In the genomic region with DNA sequence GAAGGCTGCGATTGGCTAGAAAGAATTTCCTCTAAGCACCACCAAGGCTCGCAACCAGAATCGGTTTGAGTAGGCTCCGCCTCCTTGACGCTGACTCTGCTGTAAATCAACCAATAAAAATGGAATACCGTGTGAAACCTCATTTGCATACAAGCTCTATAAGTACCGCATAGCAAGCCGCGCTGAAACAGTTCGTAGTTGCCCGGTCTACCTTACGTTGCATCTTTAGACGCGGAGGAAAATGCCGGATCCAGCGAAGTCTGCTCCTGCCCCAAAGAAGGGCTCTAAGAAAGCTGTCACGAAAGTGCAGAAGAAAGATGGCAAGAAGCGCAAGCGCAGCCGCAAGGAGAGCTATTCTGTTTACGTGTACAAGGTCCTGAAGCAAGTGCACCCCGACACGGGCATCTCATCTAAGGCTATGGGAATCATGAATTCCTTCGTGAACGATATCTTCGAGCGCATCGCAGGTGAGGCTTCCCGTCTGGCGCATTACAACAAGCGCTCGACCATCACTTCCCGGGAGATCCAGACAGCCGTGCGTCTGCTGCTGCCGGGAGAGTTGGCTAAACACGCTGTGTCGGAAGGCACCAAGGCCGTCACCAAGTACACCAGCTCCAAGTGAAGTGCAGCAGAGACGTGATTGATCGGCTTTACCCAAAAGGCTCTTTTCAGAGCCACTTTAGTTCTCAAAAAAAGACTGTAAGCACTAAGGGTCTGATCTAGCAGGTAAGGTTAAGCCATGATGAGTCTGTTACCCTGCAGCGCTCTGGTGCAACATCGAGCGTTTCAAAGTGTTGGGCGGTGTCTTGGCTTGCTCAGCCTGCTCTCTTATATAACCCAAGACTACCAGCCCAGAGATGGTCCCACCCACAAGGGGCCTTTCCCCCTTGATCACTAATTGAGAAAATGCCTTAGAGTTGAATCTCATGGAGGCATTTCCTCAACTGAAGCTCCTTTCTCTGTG, we compare ENCODE assay signal across 8 mouse cellular contexts. TPM values are rescaled to one million over a fixed set of nuclear protein-coding genes. Genes with fewer than 3 reads are reported as not detected.
DNase-seq lines count a peak whose midpoint lies in the region; ATAC-seq and TF ChIP-seq lines count a peak whose summit lies in the region.

A gene (plus strand): TSS at position 242 of the 964 bp plus-strand sequence.

- peak; percentile 98 for ATAC-seq in hindbrain, postnatal 0 days
- ATAC-seq in megakaryocyte, adult 5-6 weeks (ENCODE audit: poor library complexity, severe bottlenecking) = peak; percentile 87

- peak within 1 kb of the TSS; percentile 70 for H3K4me2 ChIP-seq in hindbrain, postnatal 0 days (ENCODE audit: low read depth, low read length)

- no peaks in the 10 kb centered on the region for H3K9me3 ChIP-seq in hindbrain, postnatal 0 days (ENCODE audit: low read length)

- intact Hi-C loops in gastrocnemius, adult 2 months (cut with DNase I) = loop anchor here (10.0 kb wide), 1 partner anchor 235 kb away; no protein-coding TSS in a partner anchor
- intact Hi-C loops in left cerebral cortex, adult 2 months (cut with DNase I) = no loop called here

- DNase-seq in WW6 (ENCODE audit: low read depth, low spot score) = peak; percentile 93
- DNase-seq in cerebellum, postnatal 4 days (ENCODE audit: low spot score in 2 of 2) = peak; percentile 52 to 82
- DNase-seq in gastrocnemius, adult 2 months = peak; percentile 90
- peak; percentile 98 for DNase-seq in hindbrain, postnatal 0 days (ENCODE audit: low spot score)
- DNase-seq in left cerebral cortex, adult 2 months (ENCODE audit: extremely low spot score in 1 of 2, low spot score in 2 of 2) = peak; percentile 90
- DNase-seq in right cerebral cortex, adult 2 months (ENCODE audit: low spot score in 2 of 2) = peak; percentile 94 to 96
- peak; percentile 90 for DNase-seq in urinary bladder, postnatal 14 days (ENCODE audit: low spot score)

- peak within 1 kb of the TSS; percentile 95 for H3K27ac ChIP-seq in gastrocnemius, adult 2 months
- peak within 1 kb of the TSS; percentile 89 for H3K27ac ChIP-seq in hindbrain, postnatal 0 days
- peak within 1 kb of the TSS; percentile 93 for H3K27ac ChIP-seq in left cerebral cortex, adult 2 months

- peak within 1 kb of the TSS; percentile 75 for H3K4me3 ChIP-seq in gastrocnemius, adult 2 months
- H3K4me3 ChIP-seq in hindbrain, postnatal 0 days (ENCODE audit: low read length) = peak within 1 kb of the TSS; percentile 45
- H3K4me3 ChIP-seq in left cerebral cortex, adult 2 months = peak within 1 kb of the TSS; percentile 54

- WGBS in hindbrain, postnatal 0 days = under 1% methylated on average over 45 of the region's 45 CpGs

- H3K27me3 ChIP-seq in hindbrain, postnatal 0 days (ENCODE audit: insufficient read depth, low read length) = no peaks in the 10 kb centered on the region

- TF ChIP-seq CTCF in gastrocnemius, adult 2 months (IDR thresholded peaks at IDR 0.05) = no peak
- no peak for TF ChIP-seq CTCF in hindbrain, postnatal 0 days (IDR thresholded peaks at IDR 0.05; ENCODE audit: low read depth)
- no peak for TF ChIP-seq CTCF in left cerebral cortex, adult 2 months (IDR thresholded peaks at IDR 0.05)

- H3K4me1 ChIP-seq in hindbrain, postnatal 0 days (ENCODE audit: insufficient read depth, low read length) = peaks cover 4% of the 10 kb centered on the region; the same call in 1 of the 2 replicates

- peak within 1 kb of the TSS; percentile 58 for H3K9ac ChIP-seq in hindbrain, postnatal 0 days (replicated peaks; ENCODE audit: low read length)

- H3K36me3 ChIP-seq in hindbrain, postnatal 0 days (ENCODE audit: insufficient read depth, low read length) = no peaks in the 10 kb centered on the region

RNA-seq across cellular contexts. Expression of the gene that starts here (rescaled TPM):
- total RNA-seq in gastrocnemius, adult 2 months (2021) = 10 to 100 TPM; 18.6 to 24.8 TPM
- total RNA-seq in hindbrain, postnatal 0 days (2014; rRNA removed) = 234 and 397 TPM in 2 replicates
- polyA plus RNA-seq in hindbrain, postnatal 0 days (2015; fragmentation: Nextera tagmentation; extraction: Ambion mirVana) = 1.4 and 2.4 TPM in 2 replicates
- 100 to 1,000 TPM; 136 to 154 TPM for total RNA-seq in left cerebral cortex, adult 2 months (2021)
- total RNA-seq in megakaryocyte, adult 5-6 weeks (2015) = 1,241 and 1,605 TPM in 2 replicates
- 11,779 and 12,958 TPM in 2 replicates for total RNA-seq in megakaryocyte, adult 5-6 weeks (2017)

Comparison
In these comparisons a context has a peak if more than half of its experiments do, and no peak if none do; other contexts are left out.
1. Peak in every context shown above with its lines: DNase-seq, ATAC-seq, H3K4me3 ChIP-seq and H3K27ac ChIP-seq.